Mouse (Mus musculus) midbrain, embryonic 15.5 days (tissue): ENCODE data around the gene Amz2. TPM values are rescaled to one million over a fixed set of nuclear protein-coding genes. Genes with fewer than 3 reads are reported as not detected.
"Not testable (repeated sequence)": the region's sequence is repeated elsewhere in the genome, so short reads cannot be mapped to it uniquely, and the experiment has no call there.

Source experiments
- ATAC-seq: fragments of 200-750 bp; cut with Nextera tagmentation; replicated peaks from 2 replicates; pipeline ENCODE4 v1.8.0; 2017; ENCODE audit warnings: moderate TSS enrichment
- H3K27ac ChIP-seq: fragments of 300-500 bp; sonication (generic); 2 replicates; pipeline ENCODE4 v1.5.1; 2015; ENCODE audit warnings: mild to moderate bottlenecking, inconsistent platforms
- H3K27me3 ChIP-seq: fragments of 300-500 bp; sonication (generic); replicated peaks from 2 replicates; pipeline ENCODE4 v1.6.1; 2015; ENCODE audit warnings: inconsistent platforms
- H3K36me3 ChIP-seq: fragments of 300-500 bp; sonication (generic); replicated peaks from 2 replicates; pipeline ENCODE4 v1.6.1; 2015; ENCODE audit warnings: inconsistent platforms
- H3K4me1 ChIP-seq: fragments of 300-500 bp; sonication (generic); 2 replicates; pipeline ENCODE4 v1.6.1; 2015; ENCODE audit warnings: inconsistent platforms
- H3K4me2 ChIP-seq: fragments of 300-500 bp; sonication (generic); 2 replicates; pipeline ENCODE4 v1.6.1; 2015; ENCODE audit warnings: inconsistent platforms, mild to moderate bottlenecking, moderate library complexity
- H3K4me3 ChIP-seq: fragments of 300-500 bp; sonication (generic); 2 replicates; pipeline ENCODE4 v1.5.1; 2015; ENCODE audit warnings: mild to moderate bottlenecking, inconsistent platforms
- H3K9ac ChIP-seq: fragments of 300-500 bp; sonication (generic); 2 replicates; pipeline ENCODE4 v1.6.1; 2015; ENCODE audit warnings: mild to moderate bottlenecking, inconsistent platforms
- H3K9me3 ChIP-seq: fragments of 300-500 bp; sonication (generic); 2 replicates; pipeline ENCODE4 v1.6.1; 2016; ENCODE audit warnings: inconsistent platforms
- WGBS: fragments of 180-500 bp; shearing (Covaris S2); methylation state at CpG from one replicate; pipeline ENCODE4 v1.1.7; 2015; ENCODE audit warnings: mixed read lengths; 5-methylcytosine and 5-hydroxymethylcytosine counted together
- microRNA-seq: library from miRNA; unstranded; fragments of <30 nt; microRNA quantifications from one replicate; pipeline ENCODE4, GENCODE M21; 2016
- polyA plus RNA-seq: library from polyadenylated mRNA; unstranded; fragments of >200 nt; fragmentation: Nextera tagmentation; extraction: Ambion mirVana; gene quantifications from 2 replicates; pipeline ENCODE4 v1.2.1, GENCODE M21; 2015

The Amz2 gene
- polyA plus RNA-seq, 1 experiment from 2014 or later: 56.7 TPM

DNA sequence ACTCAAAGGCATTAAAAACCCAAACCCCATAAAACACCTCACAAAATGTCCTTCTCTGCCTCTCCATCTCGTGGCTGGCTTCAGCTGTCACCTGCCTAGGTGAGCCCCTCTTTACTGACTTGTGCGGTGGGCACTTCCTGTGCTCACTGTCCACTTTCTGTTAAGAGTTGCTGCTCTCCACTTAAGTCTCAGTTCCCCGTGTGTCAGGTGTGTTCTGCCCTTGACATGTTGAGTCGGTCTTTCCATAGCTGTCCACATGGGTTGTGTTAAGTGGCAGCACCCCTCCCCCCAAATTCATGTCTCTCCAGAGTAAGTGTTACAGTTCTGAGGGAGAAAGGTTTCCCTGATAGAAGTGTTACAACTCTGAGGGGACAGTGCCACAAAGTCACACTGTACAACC lies 66.1 kb downstream of the Amz2 start:
- H3K4me1 ChIP-seq: peaks cover 9% of the 10 kb centered on the region; the same call in 1 of the 2 replicates
- no peaks in the 10 kb centered on the region for H3K9me3 ChIP-seq
- H3K9ac ChIP-seq: no peak overlapping the region
- ATAC-seq: no peak
- H3K27me3 ChIP-seq: no peaks in the 10 kb centered on the region
- no peaks in the 10 kb centered on the region for H3K36me3 ChIP-seq
- no peak overlapping the region for H3K27ac ChIP-seq
- H3K4me3 ChIP-seq: no peak overlapping the region
- H3K4me2 ChIP-seq: no peak overlapping the region
- 83% methylated on average over 4 of the region's 4 CpGs for WGBS

DNA sequence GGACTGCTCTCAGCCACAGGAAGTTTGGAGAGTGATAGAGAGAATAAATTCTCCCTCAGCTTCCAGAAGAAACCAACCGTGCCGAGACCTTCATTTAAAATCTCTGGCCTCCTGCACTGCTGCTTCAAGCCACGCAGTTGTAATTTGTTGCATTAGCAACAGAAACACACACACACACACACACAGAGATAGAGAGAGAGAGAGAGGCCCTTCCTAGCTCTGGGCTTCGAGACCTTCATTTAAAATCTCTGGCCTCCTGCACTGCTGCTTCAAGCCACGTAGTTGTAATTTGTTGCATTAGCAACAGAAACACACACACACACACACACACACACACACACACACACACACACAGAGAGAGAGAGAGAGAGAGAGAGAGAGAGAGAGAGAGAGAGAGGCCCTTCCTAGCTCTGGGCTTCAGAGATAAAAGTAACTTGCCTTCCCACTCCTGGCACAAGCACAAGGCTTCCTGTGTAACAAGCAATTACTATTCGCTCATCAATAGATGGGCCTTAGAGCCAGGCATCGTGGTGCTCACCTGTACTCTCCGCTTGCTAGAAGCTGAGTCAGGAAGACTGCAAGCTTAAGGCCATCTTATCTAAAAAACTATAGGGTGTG lies 67.2 kb downstream of the Amz2 start:
- H3K9me3 ChIP-seq, H3K9ac ChIP-seq, H3K4me3 ChIP-seq, H3K27me3 ChIP-seq, H3K27ac ChIP-seq, H3K36me3 ChIP-seq, ATAC-seq, H3K4me2 ChIP-seq: not testable (repeated sequence)
- WGBS: 72% methylated on average over 8 of the region's 8 CpGs
- peaks cover 18% of the 10 kb centered on the region for H3K4me1 ChIP-seq

DNA sequence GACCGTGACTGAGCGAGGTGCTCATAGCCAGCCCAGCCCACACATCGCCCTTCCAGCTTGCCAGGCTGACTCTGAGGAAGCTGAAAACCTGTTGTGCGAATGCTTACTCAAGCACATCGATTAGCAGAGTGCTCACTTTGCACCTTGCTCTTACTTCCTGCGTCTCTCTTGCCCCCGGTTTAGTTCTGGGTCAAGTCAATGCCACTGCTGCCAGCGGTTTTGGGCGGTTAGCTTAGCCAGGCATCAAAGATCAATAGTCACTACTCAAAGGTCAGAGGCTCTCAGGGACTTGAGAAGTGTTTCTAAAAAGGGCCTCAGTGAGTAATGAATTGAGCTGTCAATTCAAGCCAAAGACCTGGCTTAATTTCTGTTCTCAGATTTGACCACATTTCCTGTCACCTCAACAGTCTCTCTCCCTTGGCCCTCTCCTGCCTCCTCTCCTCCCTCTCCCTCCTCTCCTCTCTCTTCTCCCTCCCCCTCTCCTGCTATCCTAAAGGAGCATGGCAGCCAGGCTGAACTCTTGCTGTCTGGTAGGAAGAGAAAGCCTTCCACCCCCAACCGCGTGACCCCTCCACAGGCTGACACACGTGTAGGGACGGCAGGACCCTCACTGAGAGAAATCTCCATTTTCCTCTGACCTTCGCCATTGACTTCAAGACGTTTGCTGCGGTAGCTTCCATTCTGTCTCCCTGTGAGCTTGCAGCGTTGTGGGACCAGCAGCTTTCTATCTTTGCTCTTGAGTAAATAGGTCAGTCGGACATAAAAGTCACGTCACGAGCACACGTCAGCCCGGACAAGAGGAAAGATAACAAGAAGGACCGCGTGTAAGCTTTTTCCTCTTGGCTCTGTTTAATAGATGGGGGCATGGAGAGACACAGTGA lies 69.4 kb downstream of the Amz2 start:
- Histone ChIP-seq H3K4me1 (peaks cover 20% of the 10 kb centered on the region), H3K9ac (no peak overlapping the region), H3K27ac (no peak overlapping the region), H3K36me3 (no peaks in the 10 kb centered on the region), H3K27me3 (no peaks in the 10 kb centered on the region), H3K4me2 (no peak overlapping the region), H3K9me3 (no peaks in the 10 kb centered on the region), H3K4me3 (no peak overlapping the region)
- 56% methylated on average over 24 of the region's 24 CpGs for WGBS
- no peak for ATAC-seq

DNA sequence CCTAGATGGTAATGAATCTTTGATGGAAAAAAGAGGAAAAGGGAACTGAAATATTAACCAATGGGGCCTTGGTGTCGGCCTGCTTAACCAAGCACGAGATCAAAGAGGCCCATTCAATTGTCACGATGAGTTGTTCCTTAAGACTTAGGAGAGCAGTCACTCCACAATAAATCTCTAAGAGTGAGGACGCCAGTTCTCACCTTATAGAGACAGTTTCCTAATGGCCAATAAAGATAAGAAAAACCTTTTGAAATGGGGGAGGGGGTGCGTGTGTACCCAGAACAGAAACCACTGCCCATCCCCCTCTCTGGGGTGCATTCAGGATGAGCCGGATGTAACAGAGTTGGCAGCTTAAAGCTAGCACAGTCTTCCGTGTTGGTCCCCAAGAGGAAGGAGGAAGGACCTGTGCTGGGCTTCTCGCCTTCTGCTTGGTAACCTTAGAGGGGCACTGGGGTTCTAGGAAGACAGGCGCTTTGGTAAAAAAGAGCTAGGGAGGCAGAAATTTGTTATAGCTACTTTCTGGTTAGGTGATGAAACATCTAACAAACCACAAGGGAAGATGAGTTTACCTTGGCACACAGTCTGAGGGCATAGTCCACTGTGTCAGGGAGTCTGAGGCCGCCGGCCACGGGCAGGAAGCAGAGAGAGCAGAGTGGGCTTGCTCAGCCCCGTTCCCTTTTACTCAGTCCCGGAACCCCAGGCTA lies 70.2 kb downstream of the Amz2 start:
- Histone ChIP-seq H3K36me3 (no peaks in the 10 kb centered on the region), H3K27ac (no peak overlapping the region), H3K4me3 (no peak overlapping the region), H3K4me2 (no peak overlapping the region), H3K27me3 (no peaks in the 10 kb centered on the region), H3K4me1 (peaks cover 20% of the 10 kb centered on the region), H3K9me3 (no peaks in the 10 kb centered on the region), H3K9ac (no peak overlapping the region)
- WGBS: 56% methylated on average over 14 of the region's 14 CpGs
- ATAC-seq: no peak

DNA sequence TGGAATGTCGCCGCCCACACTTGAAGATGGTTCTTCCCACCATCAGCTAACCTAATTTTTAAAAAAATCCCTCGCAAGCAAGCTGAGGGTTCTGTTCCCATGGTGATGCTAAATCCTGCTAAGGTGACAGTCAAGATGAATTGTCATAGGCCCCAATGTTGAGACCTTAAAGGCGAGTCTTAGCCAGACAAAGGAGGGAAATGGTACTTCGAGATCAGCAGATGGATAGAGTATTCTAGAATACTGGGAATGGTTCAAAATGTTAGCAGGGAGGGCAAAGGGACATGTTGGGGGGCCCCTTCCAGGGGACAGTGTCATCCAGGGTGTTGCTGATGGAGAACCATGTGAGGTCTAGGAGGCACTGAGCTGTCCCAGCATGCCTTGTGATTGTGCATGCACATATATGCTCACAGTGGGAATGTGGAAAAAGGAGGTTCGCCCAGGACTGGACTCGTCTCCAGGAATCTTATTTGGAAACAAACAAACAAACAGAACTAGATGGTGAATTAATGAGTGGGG lies 70.8 kb downstream of the Amz2 start:
- H3K9ac ChIP-seq: no peak overlapping the region
- H3K4me2 ChIP-seq: no peak overlapping the region
- H3K36me3 ChIP-seq: no peaks in the 10 kb centered on the region
- peaks cover 20% of the 10 kb centered on the region for H3K4me1 ChIP-seq
- 88% methylated on average over 7 of the region's 7 CpGs for WGBS
- no peaks in the 10 kb centered on the region for H3K9me3 ChIP-seq
- H3K27ac ChIP-seq: no peak overlapping the region
- no peak overlapping the region for H3K4me3 ChIP-seq
- H3K27me3 ChIP-seq: no peaks in the 10 kb centered on the region
- ATAC-seq: no peak

DNA sequence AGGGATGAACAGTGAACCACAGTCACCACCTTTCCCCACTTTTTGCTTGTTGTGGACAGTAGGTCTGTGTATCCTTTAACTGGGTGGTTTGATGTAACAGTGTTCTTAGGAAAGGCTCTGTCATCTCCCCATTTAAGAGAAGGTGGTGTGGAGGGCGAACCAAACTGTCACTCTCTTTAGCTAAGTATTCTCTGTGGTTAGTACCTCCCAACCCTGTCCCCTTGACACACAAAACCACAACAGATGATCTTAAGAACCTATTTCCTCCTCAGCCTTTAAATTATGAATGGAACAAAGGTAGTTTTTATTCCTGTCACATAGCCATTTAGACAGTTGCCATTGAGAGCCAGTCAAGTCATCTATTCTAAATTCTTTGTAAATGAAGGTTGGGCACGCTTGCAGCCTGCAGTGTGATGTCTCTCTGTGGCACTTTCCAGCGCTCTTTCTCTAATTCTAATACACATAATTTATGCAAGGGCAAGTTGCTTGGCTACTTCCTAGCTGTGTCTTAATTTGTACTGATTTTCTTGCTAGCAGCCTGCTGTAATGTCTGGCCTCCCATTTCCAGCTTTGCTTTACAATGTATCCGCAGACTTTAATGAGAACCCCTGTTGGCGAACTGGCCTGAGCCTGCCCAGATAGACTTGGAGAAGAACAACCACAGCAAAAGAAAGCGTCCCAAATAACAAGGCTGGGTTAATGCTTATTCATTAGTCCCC lies 71.4 kb downstream of the Amz2 start:
- no peak overlapping the region for H3K9ac ChIP-seq
- H3K36me3 ChIP-seq: no peaks in the 10 kb centered on the region
- no peaks in the 10 kb centered on the region for H3K9me3 ChIP-seq
- WGBS: 48% methylated on average over 6 of the region's 6 CpGs
- 0 out of 2 replicates have a peak overlapping the region, but pooled peaks have one; percentile 21 for H3K27ac ChIP-seq
- H3K4me3 ChIP-seq: no peak overlapping the region
- H3K4me1 ChIP-seq: peaks cover 20% of the 10 kb centered on the region
- H3K4me2 ChIP-seq: no peak overlapping the region
- H3K27me3 ChIP-seq: no peaks in the 10 kb centered on the region
- ATAC-seq: no peak

DNA sequence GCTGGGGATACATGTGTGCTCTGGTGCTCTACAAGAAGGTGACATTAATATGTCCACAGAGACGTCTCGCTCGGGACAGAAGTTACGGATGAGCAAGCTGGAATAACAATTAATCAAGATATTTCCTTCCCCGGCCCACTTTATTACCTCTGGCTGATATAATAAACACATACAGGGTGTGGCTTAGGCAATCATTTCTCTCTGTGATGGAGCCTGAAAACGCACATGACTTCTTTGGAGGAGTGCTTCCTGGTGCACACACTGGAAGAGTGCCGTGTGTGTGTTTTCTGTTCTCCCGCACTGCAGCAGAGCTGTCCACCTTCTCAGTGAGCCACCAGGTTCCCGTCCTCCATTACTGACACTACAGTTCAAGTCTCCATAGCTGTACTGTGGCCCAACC lies 72.2 kb downstream of the Amz2 start:
- Histone ChIP-seq H3K36me3 (no peaks in the 10 kb centered on the region), H3K9me3 (no peaks in the 10 kb centered on the region), H3K4me2 (no peak overlapping the region), H3K4me1 (peaks cover 20% of the 10 kb centered on the region), H3K9ac (no peak overlapping the region), H3K27ac (no peak overlapping the region), H3K4me3 (no peak overlapping the region), H3K27me3 (no peaks in the 10 kb centered on the region)
- 81% methylated on average over 9 of the region's 9 CpGs for WGBS
- ATAC-seq: no peak

DNA sequence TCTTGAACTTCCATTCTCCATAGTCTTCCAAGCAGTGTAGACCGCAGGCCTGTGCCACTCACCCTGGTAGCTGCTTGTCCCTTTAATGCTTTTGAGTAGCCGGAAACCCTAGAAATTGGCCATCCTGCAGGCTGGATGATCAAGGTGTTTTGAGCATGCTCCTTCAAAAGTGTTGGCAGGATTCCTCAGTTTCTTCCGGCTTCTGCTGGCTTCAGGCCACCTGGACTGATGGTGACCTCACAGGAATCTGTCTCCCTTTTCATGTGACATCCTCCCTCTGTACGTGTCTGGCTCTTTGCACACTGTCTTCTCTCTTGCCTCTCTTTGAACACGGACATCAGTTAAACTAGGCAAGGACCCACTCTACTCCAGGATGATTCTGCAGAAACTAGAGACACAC lies 74.5 kb downstream of the Amz2 start:
- Histone ChIP-seq H3K4me3 (no peak overlapping the region), H3K4me2 (no peak overlapping the region), H3K4me1 (peaks cover 20% of the 10 kb centered on the region), H3K9ac (no peak overlapping the region), H3K9me3 (no peaks in the 10 kb centered on the region), H3K27me3 (no peaks in the 10 kb centered on the region), H3K36me3 (no peaks in the 10 kb centered on the region), H3K27ac (no peak overlapping the region)
- WGBS: 88% methylated on average over 5 of the region's 5 CpGs
- ATAC-seq: no peak

Small RNA genes lying within 50 kb of the gene (microRNA-seq; reads per million reads assigned to microRNA genes)
- not detected for gene Gm25540

Other genes starting within 250 kb of the Amz2 start
- gene Rgs9, start 127.8 kb upstream of the Amz2 start, polyA plus RNA-seq: 14.5 and 16.0 TPM in 2 replicates
- gene Gna13, start 63.1 kb upstream of the Amz2 start, polyA plus RNA-seq: 17.3 and 17.4 TPM in 2 replicates
- gene 9930022D16Rik, start 12.0 kb upstream of the Amz2 start, polyA plus RNA-seq: not detected in 2 replicates
- gene Arsg, start 47.4 kb downstream of the Amz2 start, polyA plus RNA-seq: 3.7 and 5.0 TPM in 2 replicates
- 4.1 and 4.3 TPM in 2 replicates for gene Slc16a6, start 47.7 kb downstream of the Amz2 start, polyA plus RNA-seq
- 14.8 and 15.2 TPM in 2 replicates for gene Wipi1, start 186.0 kb downstream of the Amz2 start, polyA plus RNA-seq
- 480 and 512 TPM in 2 replicates for gene Prkar1a, start 223.5 kb downstream of the Amz2 start, polyA plus RNA-seq